ENCODE assay signal across 20 mouse cellular contexts in genomic region chr2:45205756-45206155, GRCm38 (mm10).
DNase-seq lines count a peak whose midpoint lies in the region; ATAC-seq and TF ChIP-seq lines count a peak whose summit lies in the region.
"Had no signal": no experiment of that assay in that cellular context is flagged by ENCODE, and none has a peak within 500 bp of the region (broad histone marks: within the 10 kb centered on the region; RNA-seq: fewer than 3 reads in every experiment).

No protein-coding gene starts in this region.

- WGBS in heart, embryonic 14.5 days: 52% methylated on average over 6 of the region's 6 CpGs
- 32% methylated on average over 6 of the region's 6 CpGs for WGBS in lung, postnatal 0 days

- no peak overlapping the region for H3K9ac ChIP-seq in heart, embryonic 14.5 days (ENCODE audit: low read length)
- no peak overlapping the region for H3K9ac ChIP-seq in lung, postnatal 0 days (replicated peaks; ENCODE audit: low read depth)
- H3K9ac ChIP-seq: embryonic facial prominence, embryonic 12.5 days; hindbrain, embryonic 15.5 days; kidney, embryonic 15.5 days; limb, embryonic 12.5 days; liver, embryonic 14.5 days had no signal

- ATAC-seq in heart, embryonic 14.5 days (ENCODE audit: insufficient number of reproducible peaks, insufficient read depth, low FRiP score, low read depth): no peak
- ATAC-seq in lung, postnatal 0 days: no peak
- ATAC-seq: intestine, embryonic 16.5 days; Patski had no signal

- DNase-seq in heart, postnatal 10 days: no peak
- peak; percentile 72 for DNase-seq in lung, postnatal 0 days (ENCODE audit: low spot score)
- DNase-seq in lung, adult 18-20 months: no peak
- peak; percentile 20 for DNase-seq in NIH3T3 (ENCODE audit: low read depth)
- peak; percentile 11 for DNase-seq in lung, postnatal 25 days (ENCODE audit: low spot score)
- DNase-seq in gastrocnemius, postnatal 25 days: no peak
- DNase-seq: adrenal gland, adult 8-10 months; cerebellum, adult 9-11 months; gastrocnemius, postnatal 14 days; kidney, postnatal 4 days; layer of hippocampus, adult 9-11 months; thymus, postnatal 14 days had no signal

- H3K4me3 ChIP-seq in heart, embryonic 14.5 days (ENCODE audit: control insufficient read depth in 1 of 2, insufficient read depth in 1 of 2, low read depth in 1 of 2, low read length in 2 of 2): no peak overlapping the region
- no peak overlapping the region for H3K4me3 ChIP-seq in lung, postnatal 0 days (ENCODE audit: low read depth, low read length)
- H3K4me3 ChIP-seq: embryonic facial prominence, embryonic 12.5 days; hindbrain, embryonic 15.5 days; kidney, embryonic 15.5 days; limb, embryonic 12.5 days had no signal

- H3K4me2 ChIP-seq in heart, embryonic 14.5 days (ENCODE audit: low read length): 0 out of 2 replicates have a peak overlapping the region, but pooled peaks have one; percentile 13
- no peak overlapping the region; the same call in 1 of the 2 replicates for H3K4me2 ChIP-seq in lung, postnatal 0 days (replicated peaks; ENCODE audit: low read depth, low read length)
- H3K4me2 ChIP-seq: embryonic facial prominence, embryonic 12.5 days; hindbrain, embryonic 15.5 days; kidney, embryonic 15.5 days; limb, embryonic 12.5 days had no signal

- TF ChIP-seq EP300 in lung, postnatal 0 days (IDR thresholded peaks at IDR 0.05): no peak

- TF ChIP-seq CTCF in lung, postnatal 0 days (IDR thresholded peaks at IDR 0.05): no peak

- H3K9me3 ChIP-seq in heart, embryonic 14.5 days (ENCODE audit: control insufficient read depth, low read length): no peaks in the 10 kb centered on the region
- H3K9me3 ChIP-seq in lung, postnatal 0 days (ENCODE audit: low read length): no peaks in the 10 kb centered on the region
- H3K9me3 ChIP-seq: embryonic facial prominence, embryonic 12.5 days; hindbrain, embryonic 15.5 days; kidney, embryonic 15.5 days; limb, embryonic 12.5 days had no signal

- no peaks in the 10 kb centered on the region for H3K4me1 ChIP-seq in heart, embryonic 14.5 days (ENCODE audit: control insufficient read depth in 2 of 2, insufficient read depth in 2 of 2, low read length in 2 of 2)
- peaks cover 3% of the 10 kb centered on the region; the same call in 1 of the 2 replicates for H3K4me1 ChIP-seq in lung, postnatal 0 days (ENCODE audit: insufficient read depth, low read depth, low read length)
- H3K4me1 ChIP-seq: hindbrain, embryonic 15.5 days had no signal

- intact Hi-C loops in heart, postnatal 10 days (cut with DNase I): no loop called here

- no peaks in the 10 kb centered on the region for H3K27me3 ChIP-seq in heart, embryonic 14.5 days (ENCODE audit: control insufficient read depth, insufficient read depth, low read length)
- no peaks in the 10 kb centered on the region for H3K27me3 ChIP-seq in lung, postnatal 0 days (replicated peaks; ENCODE audit: insufficient read depth, low read length)
- H3K27me3 ChIP-seq: embryonic facial prominence, embryonic 12.5 days; hindbrain, embryonic 15.5 days; kidney, embryonic 15.5 days; limb, embryonic 12.5 days; Patski had no signal

- H3K36me3 ChIP-seq in heart, embryonic 14.5 days (ENCODE audit: control insufficient read depth, insufficient read depth, low read length): no peaks in the 10 kb centered on the region
- H3K36me3 ChIP-seq in lung, postnatal 0 days (ENCODE audit: insufficient read depth, low read length): no peaks in the 10 kb centered on the region
- H3K36me3 ChIP-seq: embryonic facial prominence, embryonic 12.5 days; hindbrain, embryonic 15.5 days; kidney, embryonic 15.5 days; limb, embryonic 12.5 days had no signal

- H3K27ac ChIP-seq in heart, embryonic 14.5 days (replicated peaks in 1 of 2; ENCODE audit: control insufficient read depth in 1 of 2, insufficient read depth in 1 of 2, low read depth in 2 of 2, low read length in 2 of 2): no peak overlapping the region
- H3K27ac ChIP-seq in lung, postnatal 0 days (ENCODE audit: low read length): no peak overlapping the region
- H3K27ac ChIP-seq: embryonic facial prominence, embryonic 12.5 days; hindbrain, embryonic 15.5 days; kidney, embryonic 15.5 days; limb, embryonic 12.5 days; liver, embryonic 14.5 days had no signal

Comparison
In these comparisons a context has a peak if more than half of its experiments do, and no peak if none do; other contexts are left out.
1. DNase-seq: peak in lung, postnatal 0 days (single experiment), NIH3T3 (single experiment) and lung, postnatal 25 days (single experiment); none in heart, postnatal 10 days (0 of 2), lung, adult 18-20 months (0 of 2) and gastrocnemius, postnatal 25 days (single experiment).